Mouse (Mus musculus) forebrain, embryonic 15.5 days (tissue): ENCODE data around the gene Ubac2. TPM values are rescaled to one million over a fixed set of nuclear protein-coding genes. Genes with fewer than 3 reads are reported as not detected.

Experiments used
- polyA plus RNA-seq: library from polyadenylated mRNA; unstranded; fragments of >200 nt; fragmentation: Nextera tagmentation; extraction: Ambion mirVana; gene quantifications from 2 replicates; pipeline ENCODE4 v1.2.1, GENCODE M21; 2015

The Ubac2 gene
- polyA plus RNA-seq, 1 experiment from 2014 or later: 51.8 TPM

Other genes starting within 250 kb of the Ubac2 start
- 10.6 and 11.1 TPM in 2 replicates for gene Dock9, start 80.8 kb upstream of the Ubac2 start, polyA plus RNA-seq
- 0.17 and 0.29 TPM in 2 replicates for gene Gpr18, start 37.2 kb downstream of the Ubac2 start, polyA plus RNA-seq
- 0.98 and 1.6 TPM in 2 replicates for gene Gpr183, start 86.6 kb downstream of the Ubac2 start, polyA plus RNA-seq
- gene Timm8a2, start 156.1 kb downstream of the Ubac2 start, polyA plus RNA-seq: not detected in 2 replicates
- 108 and 115 TPM in 2 replicates for gene Tm9sf2, start 228.4 kb downstream of the Ubac2 start, polyA plus RNA-seq